Mouse (Mus musculus) midbrain, embryonic 10.5 days (tissue): ENCODE results near the gene Ywhae. TPM values are rescaled to one million over a fixed set of nuclear protein-coding genes. Genes with fewer than 3 reads are reported as not detected.

ENCODE experiments used
- DNase-seq: peaks from one replicate; pipeline ENCODE4 v3.0.0-alpha.2; 2017; ENCODE audit warnings: low spot score
- H3K27ac ChIP-seq: fragments of 300-500 bp; sonication (generic); replicated peaks from 2 replicates; pipeline ENCODE4 v1.5.1; 2016; ENCODE audit warnings: mild to moderate bottlenecking
- H3K27me3 ChIP-seq: fragments of 300-500 bp; sonication (generic); 2 replicates; pipeline ENCODE4 v1.6.1; 2016; ENCODE audit warnings: low read depth, mild to moderate bottlenecking; ENCODE audit not compliant: poor library complexity, severe bottlenecking
- H3K36me3 ChIP-seq: fragments of 300-500 bp; sonication (generic); 2 replicates; pipeline ENCODE4 v1.6.1; 2016; ENCODE audit warnings: mild to moderate bottlenecking, moderate library complexity
- H3K4me1 ChIP-seq: fragments of 300-500 bp; sonication (generic); 2 replicates; pipeline ENCODE4 v1.6.1; 2016
- H3K4me3 ChIP-seq: fragments of 300-500 bp; sonication (generic); 2 replicates; pipeline ENCODE4 v1.5.1; 2016; ENCODE audit warnings: mild to moderate bottlenecking, moderate library complexity
- H3K9me3 ChIP-seq: fragments of 300-500 bp; sonication (generic); replicated peaks from 2 replicates; pipeline ENCODE4 v1.6.1; 2016; ENCODE audit warnings: mild to moderate bottlenecking
- WGBS: fragments of 180-500 bp; shearing (Covaris S2); methylation state at CpG from one replicate; pipeline ENCODE4 v1.1.7; 2016; 5-methylcytosine and 5-hydroxymethylcytosine counted together
- polyA plus RNA-seq: library from polyadenylated mRNA; unstranded; fragments of >200 nt; fragmentation: Nextera tagmentation; extraction: Ambion mirVana; gene quantifications from 2 replicates; pipeline ENCODE4 v1.2.1, GENCODE M21; 2016

The Ywhae gene
- polyA plus RNA-seq, 1 experiment from 2014 or later = 1,400 TPM

DNA sequence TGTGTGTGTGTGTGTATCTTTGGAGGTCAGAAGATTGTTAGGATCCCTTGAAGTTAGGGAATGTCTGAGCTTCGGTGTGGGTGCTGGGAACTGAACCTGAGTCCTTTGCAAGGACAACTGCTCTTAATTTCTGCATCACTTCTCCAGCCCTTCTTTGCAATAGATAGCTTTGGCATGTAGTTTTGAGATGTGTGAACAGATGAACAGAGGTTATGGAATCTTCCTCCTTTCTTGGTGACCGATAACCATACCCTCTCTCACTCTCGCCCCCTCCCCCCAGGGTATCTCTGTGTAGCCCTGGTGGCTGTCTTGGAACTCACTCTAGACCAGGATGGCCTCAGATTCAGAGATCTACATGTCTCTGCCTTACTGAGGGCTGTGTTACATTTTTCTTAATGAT, 12.1 kb downstream of the Ywhae start:
- no peak for DNase-seq
- WGBS = 85% methylated on average over 3 of the region's 3 CpGs
- H3K4me1 ChIP-seq = peaks cover 13% of the 10 kb centered on the region
- H3K9me3 ChIP-seq = no peaks in the 10 kb centered on the region
- no peak overlapping the region for H3K4me3 ChIP-seq
- peaks cover 77% of the 10 kb centered on the region for H3K36me3 ChIP-seq
- no peak overlapping the region for H3K27ac ChIP-seq
- no peaks in the 10 kb centered on the region for H3K27me3 ChIP-seq

GRCm38 (mm10) chr11:75750537-75750936, 17.9 kb downstream of the Ywhae start:
- no peaks in the 10 kb centered on the region for H3K27me3 ChIP-seq
- no peak for DNase-seq
- H3K4me1 ChIP-seq = peaks cover 15% of the 10 kb centered on the region
- 92% methylated on average over 1 of the region's 1 CpGs for WGBS
- no peak overlapping the region for H3K4me3 ChIP-seq
- no peaks in the 10 kb centered on the region for H3K9me3 ChIP-seq
- H3K36me3 ChIP-seq = peaks cover 67% of the 10 kb centered on the region
- no peak overlapping the region for H3K27ac ChIP-seq

- Histone ChIP-seq H3K27me3 (no peaks in the 10 kb centered on the region), H3K4me3 (no peak overlapping the region), H3K9me3 (no peaks in the 10 kb centered on the region), H3K36me3 (peaks cover 72% of the 10 kb centered on the region), H3K27ac (no peak overlapping the region), H3K4me1 (peaks cover 15% of the 10 kb centered on the region)
- DNase-seq = no peak
- 88% methylated on average over 4 of the region's 4 CpGs for WGBS
Measured at GRCm38 (mm10) chr11:75751082-75751481, 18.4 kb downstream of the Ywhae start.

DNA sequence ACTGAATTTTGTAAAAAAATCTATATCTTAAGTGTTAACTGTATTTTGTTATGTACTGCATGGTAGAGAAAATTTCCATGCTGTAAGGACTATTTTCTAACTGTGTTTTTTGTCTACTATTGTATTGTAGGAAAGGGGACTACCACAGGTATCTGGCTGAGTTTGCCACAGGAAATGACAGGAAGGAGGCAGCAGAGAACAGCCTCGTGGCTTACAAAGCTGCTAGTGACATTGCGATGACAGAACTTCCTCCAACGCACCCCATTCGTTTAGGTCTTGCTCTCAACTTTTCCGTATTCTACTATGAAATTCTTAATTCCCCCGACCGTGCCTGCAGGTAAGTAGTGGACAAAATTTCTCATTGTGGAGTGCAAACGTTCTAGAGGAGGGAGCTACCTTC, 24.0 kb downstream of the Ywhae start:
- H3K36me3 ChIP-seq = peaks cover 99% of the 10 kb centered on the region
- H3K9me3 ChIP-seq = no peaks in the 10 kb centered on the region
- H3K27me3 ChIP-seq = no peaks in the 10 kb centered on the region
- no peak for DNase-seq
- H3K4me1 ChIP-seq = no peaks in the 10 kb centered on the region
- H3K4me3 ChIP-seq = no peak overlapping the region
- whole genome bisulfite sequencing = 93% methylated on average over 8 of the region's 8 CpGs
- no peak overlapping the region for H3K27ac ChIP-seq

DNA sequence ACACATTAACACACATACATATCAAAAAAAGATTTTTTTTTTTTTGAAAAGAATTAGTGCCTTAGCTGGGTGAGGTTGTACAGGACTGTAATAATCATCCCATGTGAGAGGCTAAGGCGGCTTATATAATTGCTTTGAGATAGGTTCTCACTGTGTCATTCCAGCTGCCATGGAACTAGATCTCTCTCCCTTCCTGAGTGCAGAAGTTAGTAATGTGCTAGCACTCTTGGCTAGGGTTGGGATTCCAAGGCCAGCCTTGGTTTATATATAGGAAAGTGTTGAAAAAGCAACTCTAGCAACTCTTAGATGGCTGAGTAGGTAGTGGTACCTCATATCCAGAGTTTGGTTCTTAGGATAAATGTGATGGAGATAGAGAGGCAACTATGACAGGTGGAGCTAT, 25.9 kb downstream of the Ywhae start:
- Histone ChIP-seq H3K9me3 (no peaks in the 10 kb centered on the region), H3K36me3 (peaks cover 96% of the 10 kb centered on the region), H3K4me1 (no peaks in the 10 kb centered on the region), H3K4me3 (no peak overlapping the region), H3K27ac (no peak overlapping the region), H3K27me3 (no peaks in the 10 kb centered on the region)
- 96% methylated on average over 1 of the region's 1 CpGs for WGBS
- no peak for DNase-seq

DNA sequence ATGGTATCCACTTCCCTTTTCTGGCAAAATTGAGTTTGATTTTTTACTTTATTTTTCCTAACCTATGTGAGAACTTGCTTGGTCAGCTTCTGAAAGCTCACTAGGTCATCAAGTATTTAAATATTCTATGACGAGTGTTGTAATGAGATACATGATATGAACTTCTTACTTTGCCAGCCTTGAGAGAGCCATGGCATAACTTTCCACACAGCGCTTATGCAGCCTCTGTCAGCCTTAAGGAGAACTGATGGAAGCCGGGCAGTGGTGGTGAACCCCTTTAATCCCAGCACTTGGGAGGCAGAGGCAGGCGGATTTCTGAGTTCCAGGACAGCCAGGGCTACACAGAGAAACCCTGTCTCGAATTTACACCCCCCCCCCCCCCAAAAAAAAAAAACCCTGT, 28.1 kb downstream of the Ywhae start:
- Histone ChIP-seq H3K9me3 (no peaks in the 10 kb centered on the region), H3K36me3 (peaks cover 96% of the 10 kb centered on the region), H3K4me1 (no peaks in the 10 kb centered on the region), H3K4me3 (no peak overlapping the region), H3K27ac (no peak overlapping the region), H3K27me3 (no peaks in the 10 kb centered on the region)
- DNase-seq = no peak
- 88% methylated on average over 5 of the region's 5 CpGs for WGBS

DNA sequence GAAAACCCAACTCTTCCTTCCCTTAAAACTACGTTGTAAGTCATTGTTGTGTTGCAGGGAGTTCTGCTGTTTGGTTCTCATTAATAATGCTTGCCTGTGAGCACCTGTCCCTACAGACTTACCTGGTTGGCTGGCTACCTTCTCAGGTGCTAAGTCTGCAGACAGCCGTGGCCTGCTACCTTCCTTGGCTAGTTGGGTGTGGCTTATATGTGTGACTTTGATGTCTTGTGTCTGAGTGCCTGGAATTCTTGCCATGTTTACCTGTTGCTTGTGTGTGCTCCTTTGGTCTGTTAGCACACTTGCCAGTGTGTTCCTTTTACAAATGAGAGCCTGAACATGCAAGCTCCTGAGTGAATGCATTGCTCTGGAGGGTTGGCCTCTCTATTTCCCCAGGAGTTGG, 30.0 kb downstream of the Ywhae start:
- 88% methylated on average over 2 of the region's 2 CpGs for WGBS
- H3K36me3 ChIP-seq = peaks cover 96% of the 10 kb centered on the region

DNA sequence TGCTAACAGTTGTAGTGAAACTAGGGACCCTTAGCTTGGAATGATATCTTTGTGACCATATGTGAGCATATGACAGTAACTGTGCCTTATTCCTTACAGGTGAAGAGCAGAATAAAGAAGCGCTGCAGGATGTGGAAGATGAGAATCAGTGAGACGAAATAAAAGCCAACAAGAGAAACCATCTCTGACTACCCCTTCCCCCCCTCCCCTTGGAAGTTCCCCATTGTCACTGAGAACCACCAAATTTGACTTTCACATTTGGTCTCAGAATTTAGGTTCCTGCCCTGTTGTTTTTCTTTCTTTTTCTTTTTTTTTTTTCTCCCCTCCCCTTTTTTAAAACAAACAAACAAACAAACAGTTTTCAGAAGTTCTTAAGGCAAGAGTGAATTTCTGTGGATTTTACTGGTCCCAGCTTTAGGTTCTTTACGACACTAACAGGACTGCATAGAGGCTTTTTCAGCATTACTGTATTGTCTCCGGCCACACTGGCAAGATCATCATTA, 31.9 kb downstream of the Ywhae start:
- peaks cover 81% of the 10 kb centered on the region for H3K36me3 ChIP-seq
- WGBS = 92% methylated on average over 4 of the region's 4 CpGs
- DNase-seq = no peak

More for the DNA sequence above, 30.0 kb downstream of the Ywhae start:
- H3K27ac ChIP-seq = no peak overlapping the region
- no peaks in the 10 kb centered on the region for H3K27me3 ChIP-seq
- H3K9me3 ChIP-seq = no peaks in the 10 kb centered on the region
- no peak overlapping the region for H3K4me3 ChIP-seq
- no peaks in the 10 kb centered on the region for H3K4me1 ChIP-seq
- DNase-seq = no peak

GRCm38 (mm10) chr11:75765161-75765560, 32.5 kb downstream of the Ywhae start:
- no peak for DNase-seq
- peaks cover 14% of the 10 kb centered on the region for H3K4me1 ChIP-seq
- H3K4me3 ChIP-seq = no peak overlapping the region
- no peaks in the 10 kb centered on the region for H3K9me3 ChIP-seq
- H3K27ac ChIP-seq = no peak overlapping the region
- H3K27me3 ChIP-seq = no peaks in the 10 kb centered on the region
- 88% methylated on average over 8 of the region's 8 CpGs for WGBS
- H3K36me3 ChIP-seq = peaks cover 76% of the 10 kb centered on the region

More for the DNA sequence above, 31.9 kb downstream of the Ywhae start:
- Histone ChIP-seq H3K27ac (no peak overlapping the region), H3K4me1 (peaks cover 12% of the 10 kb centered on the region), H3K27me3 (no peaks in the 10 kb centered on the region), H3K9me3 (no peaks in the 10 kb centered on the region), H3K4me3 (no peak overlapping the region)

DNA sequence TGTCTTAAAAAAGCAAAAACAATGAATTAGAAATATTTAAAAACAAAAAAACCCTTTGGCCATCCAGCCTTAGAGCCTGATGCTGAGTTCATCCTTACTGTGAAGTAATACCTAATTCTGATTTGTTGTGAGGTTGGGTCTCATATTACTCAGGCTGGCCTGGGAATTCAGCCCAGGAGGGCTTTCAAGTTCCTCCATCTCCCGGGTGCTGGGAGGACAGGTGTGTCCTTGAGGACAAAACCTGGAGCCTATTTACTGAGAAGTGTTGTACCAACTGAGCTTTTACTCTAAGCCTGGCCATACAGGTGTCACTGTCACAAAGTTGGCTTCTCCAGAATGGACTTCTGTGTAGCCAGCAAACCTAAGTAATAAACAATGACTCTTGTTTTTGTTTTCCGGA, 34.3 kb downstream of the Ywhae start:
- Histone ChIP-seq H3K9me3 (no peaks in the 10 kb centered on the region), H3K27ac (no peak overlapping the region), H3K27me3 (no peaks in the 10 kb centered on the region), H3K4me3 (no peak overlapping the region), H3K36me3 (peaks cover 57% of the 10 kb centered on the region), H3K4me1 (peaks cover 14% of the 10 kb centered on the region)
- no peak for DNase-seq
- 79% methylated on average over 2 of the region's 2 CpGs for WGBS

GRCm38 (mm10) chr11:75768091-75768989, 35.7 kb downstream of the Ywhae start:
- no peak overlapping the region for H3K27ac ChIP-seq
- no peak overlapping the region for H3K4me3 ChIP-seq

DNA sequence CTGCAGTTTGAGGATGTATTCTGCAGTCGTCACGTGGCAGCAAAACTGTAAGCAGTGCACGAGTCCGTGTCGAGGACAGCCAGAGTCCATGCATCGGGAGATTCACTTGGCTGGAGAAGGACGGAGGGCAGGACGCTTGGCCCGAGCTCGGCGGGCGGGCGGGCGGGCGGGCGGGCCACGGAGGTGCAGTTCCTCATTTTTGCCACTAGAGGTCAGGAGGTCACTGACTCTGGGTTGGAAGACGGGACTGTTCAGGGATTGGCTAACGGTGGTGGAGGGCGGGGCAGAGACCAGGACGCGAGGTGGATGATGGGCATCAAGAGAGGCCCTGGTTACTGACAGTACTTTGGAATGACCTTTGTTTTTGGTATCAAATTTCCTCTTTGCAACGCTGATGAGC, 36.5 kb downstream of the Ywhae start:
- Histone ChIP-seq H3K36me3 (peaks cover 39% of the 10 kb centered on the region), H3K27me3 (no peaks in the 10 kb centered on the region), H3K4me3 (peak overlapping the region; percentile 22), H3K27ac (no peak overlapping the region), H3K4me1 (peaks cover 14% of the 10 kb centered on the region), H3K9me3 (no peaks in the 10 kb centered on the region)
- DNase-seq = peak; percentile 94
- WGBS = under 1% methylated on average over 23 of the region's 23 CpGs

More at GRCm38 (mm10) chr11:75768091-75768989, 35.7 kb downstream of the Ywhae start:
- Histone ChIP-seq H3K9me3 (no peaks in the 10 kb centered on the region), H3K36me3 (peaks cover 47% of the 10 kb centered on the region), H3K27me3 (no peaks in the 10 kb centered on the region), H3K4me1 (peaks cover 14% of the 10 kb centered on the region)
- 58% methylated on average over 6 of the region's 6 CpGs for WGBS
- no peak for DNase-seq

DNA sequence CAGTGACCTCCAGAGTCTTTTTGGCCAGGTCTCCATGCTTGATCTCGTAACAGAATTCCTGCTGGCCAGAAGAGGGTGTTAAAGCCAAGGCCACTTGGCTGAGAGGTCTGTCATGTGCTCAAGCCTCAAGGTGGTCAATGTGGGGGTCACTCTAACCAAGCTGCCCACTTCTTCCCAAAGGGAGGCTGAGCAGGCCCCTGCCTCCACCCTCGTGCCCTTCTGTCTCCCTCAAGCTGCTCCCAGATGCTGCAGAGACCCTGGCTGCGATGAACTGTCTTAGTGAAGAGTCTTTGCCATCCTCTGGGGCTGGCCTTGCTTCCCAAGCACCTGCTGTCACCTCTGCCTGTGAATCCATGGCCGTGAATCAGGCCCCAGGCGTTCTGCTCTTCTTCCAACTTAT, 39.9 kb downstream of the Ywhae start:
- Histone ChIP-seq H3K9me3 (no peaks in the 10 kb centered on the region), H3K4me3 (no peak overlapping the region), H3K36me3 (peaks cover 5% of the 10 kb centered on the region; the same call in 1 of the 2 replicates), H3K27ac (no peak overlapping the region), H3K27me3 (0 out of 2 replicates have a peak, but pooled peaks cover 12% of the 10 kb centered on the region), H3K4me1 (peaks cover 14% of the 10 kb centered on the region)
- 80% methylated on average over 5 of the region's 5 CpGs for WGBS
- no peak for DNase-seq
